Mouse (Mus musculus) liver, embryonic 14.5 days (tissue): ENCODE measurements around the gene Hist2h2ab.

Experiments used
- CTCF ChIP-seq: IDR thresholded peaks from 2 replicates; pipeline ENCODE4 v1.5.1; 2016; ENCODE audit warnings: antibody characterized with exemption, low read depth, control low read depth
- EP300 ChIP-seq: IDR thresholded peaks from 2 replicates; pipeline ENCODE4 v1.6.1; 2016; ENCODE audit warnings: antibody characterized with exemption, low read depth

- TF ChIP-seq CTCF (no peak), EP300 (no peak)
Measured at GRCm38 (mm10) chr3:96207819-96208218, 11.8 kb upstream of the Hist2h2ab start.
